Mouse (Mus musculus) liver, adult 2 months (tissue): ENCODE results near the gene Mdga1.

Experiments
- CTCF ChIP-seq: fragments of 200-500 bp; IDR thresholded peaks from 2 replicates; pipeline ENCODE4 v1.5.1; 2011; ENCODE audit warnings: low read depth, low read length, control low read depth
- POLR2A ChIP-seq: fragments of 200-500 bp; IDR thresholded peaks from 2 replicates; pipeline ENCODE4 v1.6.1; 2011; ENCODE audit warnings: low read length, control low read depth; ENCODE audit not compliant: insufficient read depth; ENCODE audit errors: extremely low read depth

DNA sequence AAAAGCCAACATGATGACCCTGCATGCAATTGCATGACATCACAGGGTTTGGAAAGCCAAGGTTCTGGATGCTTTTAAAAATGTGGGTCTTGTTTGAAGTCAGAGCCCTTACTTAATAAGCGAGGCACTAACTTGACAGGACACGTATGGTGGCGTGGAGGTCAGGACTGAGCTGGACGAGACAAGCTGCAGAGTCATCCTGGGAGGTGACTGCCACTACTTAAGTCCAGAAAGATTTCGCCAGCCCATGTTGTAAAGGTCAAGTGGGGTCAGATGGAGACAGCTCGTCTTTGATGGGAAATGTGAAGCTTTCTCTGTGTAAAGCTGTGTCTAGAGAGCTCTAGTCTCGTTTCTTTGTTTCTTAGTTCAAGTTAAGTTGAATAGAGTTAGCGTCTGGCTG is 122.6 kb downstream of the Mdga1 start:
- no peak for TF ChIP-seq CTCF
- no peak for TF ChIP-seq POLR2A
